Mouse (Mus musculus) layer of hippocampus, adult 11-12 months (tissue): Measurements from ENCODE around the gene Hoxc10.

ENCODE experiments used
- DNase-seq: peaks from one replicate; pipeline ENCODE4 v3.0.0; 2022; ENCODE audit warnings: low spot score

Hoxc10 gene

DNA sequence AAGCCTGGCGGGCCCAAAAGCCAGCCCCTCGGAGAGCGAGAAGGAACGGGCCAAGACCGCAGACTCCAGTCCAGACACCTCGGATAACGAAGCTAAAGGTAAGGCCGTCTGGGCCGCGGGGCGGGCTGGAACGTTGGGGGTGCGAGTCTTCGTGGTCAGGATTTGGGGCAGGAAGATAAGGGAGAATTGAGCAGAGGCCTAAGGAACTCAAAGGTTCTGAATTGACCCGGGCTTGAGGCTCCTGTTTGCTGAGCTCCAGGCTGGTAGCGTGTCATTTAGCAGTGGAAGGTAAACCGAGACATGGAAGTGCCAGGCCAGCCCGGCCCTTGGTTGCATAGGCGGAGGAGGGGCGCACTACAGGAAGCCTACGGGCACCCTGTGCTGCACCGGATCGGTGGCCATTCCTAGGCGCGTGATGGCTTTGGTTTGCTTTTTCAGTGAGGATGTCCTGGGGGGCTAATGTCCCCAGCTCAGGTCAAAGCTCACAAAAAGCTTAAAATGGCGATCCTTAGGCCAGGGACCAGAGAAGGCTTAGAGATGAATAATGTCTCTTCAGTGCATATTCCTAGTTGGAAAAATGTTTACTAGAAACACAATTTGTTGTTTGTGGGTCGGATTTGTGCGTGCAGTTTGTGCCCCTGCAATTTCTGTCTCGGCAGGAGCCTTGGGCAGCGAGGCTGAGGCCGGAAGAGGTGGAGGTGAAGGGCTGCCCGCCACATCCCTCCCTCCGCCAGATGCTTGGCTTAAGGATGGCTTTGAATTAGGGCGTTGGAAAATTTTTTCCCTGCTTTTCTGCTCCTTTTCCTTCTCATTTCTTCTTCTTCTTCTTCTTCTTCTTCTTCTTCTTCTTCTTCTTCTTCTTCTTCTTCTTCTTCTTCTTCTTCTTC lies 1.2 kb downstream of the Hoxc10 start:
- DNase-seq: no peak

DNA sequence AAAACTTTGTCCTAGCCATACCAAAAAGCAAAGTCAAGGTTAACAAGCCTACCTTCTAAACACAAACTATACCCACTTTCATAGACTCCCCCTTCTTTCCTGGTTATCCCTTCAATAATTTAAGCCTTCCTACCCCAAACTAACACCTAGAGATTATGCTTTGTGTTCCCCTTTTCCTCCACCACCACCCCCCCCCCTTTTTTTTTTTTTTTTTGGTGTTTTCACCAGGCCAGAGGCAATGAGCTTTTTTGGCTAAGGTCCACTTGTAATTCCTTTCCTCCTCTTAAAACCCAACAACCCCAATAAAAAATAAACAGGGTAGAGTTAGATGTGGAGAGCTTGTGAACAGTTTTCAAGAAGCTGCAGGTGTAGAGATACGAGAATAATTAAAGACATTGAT lies 2.7 kb downstream of the Hoxc10 start:
- no peak for DNase-seq

DNA sequence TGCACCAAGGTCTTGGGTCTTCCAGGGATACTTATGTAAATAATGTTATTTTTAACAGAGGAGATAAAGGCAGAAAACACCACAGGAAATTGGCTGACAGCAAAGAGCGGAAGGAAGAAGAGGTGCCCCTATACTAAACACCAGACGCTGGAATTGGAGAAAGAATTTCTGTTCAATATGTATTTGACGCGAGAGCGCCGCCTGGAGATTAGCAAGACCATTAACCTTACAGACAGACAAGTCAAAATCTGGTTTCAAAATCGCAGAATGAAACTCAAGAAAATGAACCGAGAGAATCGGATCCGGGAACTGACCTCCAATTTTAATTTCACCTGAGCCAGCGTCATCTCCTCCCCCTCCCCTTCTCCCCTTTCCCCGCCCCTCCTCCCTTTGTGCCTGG lies 4.1 kb downstream of the Hoxc10 start:
- peak; percentile 15 for DNase-seq

DNA sequence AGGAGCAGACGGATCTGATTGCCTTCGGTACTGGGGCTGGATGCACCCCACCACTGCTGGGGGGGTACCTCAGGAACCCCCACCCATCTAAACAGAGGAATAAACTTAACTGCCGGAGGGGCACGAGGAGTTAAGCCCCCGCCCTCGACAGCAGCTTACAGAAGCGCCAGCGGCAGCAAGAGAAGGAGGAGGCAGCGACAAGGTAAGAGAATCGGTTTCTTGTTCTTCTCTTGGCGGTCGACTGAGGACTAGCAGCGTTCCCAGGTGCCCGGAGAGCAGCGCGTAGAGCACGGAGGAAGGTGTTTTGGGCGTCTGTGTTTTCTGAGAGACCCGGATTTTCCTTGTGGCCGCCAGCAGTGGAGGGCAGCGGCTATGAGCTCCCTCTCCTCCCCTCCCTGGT lies 5.7 kb downstream of the Hoxc10 start:
- no peak for DNase-seq

DNA sequence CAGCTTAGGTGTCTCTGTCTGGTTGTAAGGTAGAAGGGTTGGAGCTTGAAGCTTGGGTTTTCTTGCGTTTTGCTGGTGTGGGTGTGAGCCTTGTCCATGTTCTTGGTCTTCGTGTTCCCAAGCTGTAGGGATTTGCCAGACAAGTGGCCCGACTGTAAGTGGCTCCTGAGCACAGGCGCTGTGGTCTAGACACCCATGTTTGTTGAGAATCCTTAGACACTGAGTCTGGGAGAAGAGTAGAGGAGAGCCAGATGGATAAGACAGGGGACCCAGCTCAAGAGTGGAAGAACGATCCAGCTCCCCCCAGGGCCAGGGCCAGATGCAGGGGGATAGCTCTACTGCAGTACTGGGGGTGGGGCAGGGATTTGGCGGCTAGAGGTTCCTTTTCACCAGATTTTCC lies 6.2 kb downstream of the Hoxc10 start:
- no peak for DNase-seq

DNA sequence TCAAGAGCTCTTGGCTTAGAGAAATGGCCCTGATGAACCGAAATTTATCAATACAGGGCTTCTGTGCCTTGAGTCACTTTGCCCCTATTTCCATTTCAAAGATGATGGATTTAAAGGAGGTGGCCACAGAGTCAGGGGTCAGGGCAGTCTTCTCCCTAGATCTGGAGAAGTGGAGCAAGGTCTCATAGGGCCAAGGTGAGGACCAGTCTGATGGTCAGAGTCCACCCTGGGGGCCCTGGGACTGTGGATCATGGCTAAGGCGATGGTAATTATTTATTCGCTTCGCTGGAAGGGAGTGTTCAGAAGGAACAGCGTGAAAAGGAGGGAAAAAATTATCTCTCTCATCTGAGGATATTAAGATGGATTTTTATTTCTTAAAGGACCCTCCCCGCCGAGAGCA lies 8.4 kb downstream of the Hoxc10 start:
- no peak for DNase-seq

DNA sequence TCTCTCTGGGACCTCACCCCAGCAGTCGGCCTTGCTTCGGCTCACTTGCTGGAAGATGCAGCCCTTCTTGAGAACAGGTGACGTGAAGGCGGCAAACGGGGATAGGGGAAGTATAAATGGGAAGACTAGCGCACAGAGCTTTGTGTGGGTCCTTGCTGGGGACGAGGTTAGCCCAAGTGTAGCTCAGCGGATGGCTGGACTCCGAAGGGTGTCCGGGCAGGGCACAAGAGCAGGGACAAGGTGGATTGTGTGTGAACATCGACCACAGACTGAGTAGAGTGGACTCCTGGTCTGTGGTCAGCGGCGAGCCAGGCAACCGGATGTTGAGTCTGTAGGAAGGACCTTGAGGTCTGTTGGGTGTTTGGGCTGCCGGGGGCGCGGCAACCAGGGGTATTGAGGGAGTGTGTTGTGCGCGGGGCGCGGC lies 9.1 kb downstream of the Hoxc10 start:
- DNase-seq: no peak

DNA sequence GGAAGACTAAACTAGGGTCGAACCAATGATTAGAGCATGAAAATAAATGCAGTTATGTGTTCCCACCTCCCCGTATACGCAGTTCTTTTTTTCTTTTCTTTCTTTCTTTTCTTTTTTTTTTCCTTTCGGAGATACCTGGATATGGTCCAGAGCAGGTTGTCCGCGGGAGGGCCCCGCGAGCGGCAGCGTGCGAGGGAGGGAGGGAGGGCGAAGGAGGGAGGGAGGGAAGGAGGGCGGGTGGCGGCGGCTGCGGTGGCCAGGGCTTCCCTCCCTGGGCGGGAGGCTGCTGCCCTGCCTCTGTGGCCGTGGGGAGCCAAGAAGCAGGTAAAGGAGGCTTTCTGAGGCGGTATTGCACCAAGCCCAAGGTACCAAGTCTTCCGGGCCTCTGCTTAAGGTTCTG lies 9.6 kb downstream of the Hoxc10 start, which contains the start of gene Hoxc9:
Hoxc9 (plus strand) TSS at position 269 of the 400 bp plus-strand sequence.
- no peak for DNase-seq

DNA sequence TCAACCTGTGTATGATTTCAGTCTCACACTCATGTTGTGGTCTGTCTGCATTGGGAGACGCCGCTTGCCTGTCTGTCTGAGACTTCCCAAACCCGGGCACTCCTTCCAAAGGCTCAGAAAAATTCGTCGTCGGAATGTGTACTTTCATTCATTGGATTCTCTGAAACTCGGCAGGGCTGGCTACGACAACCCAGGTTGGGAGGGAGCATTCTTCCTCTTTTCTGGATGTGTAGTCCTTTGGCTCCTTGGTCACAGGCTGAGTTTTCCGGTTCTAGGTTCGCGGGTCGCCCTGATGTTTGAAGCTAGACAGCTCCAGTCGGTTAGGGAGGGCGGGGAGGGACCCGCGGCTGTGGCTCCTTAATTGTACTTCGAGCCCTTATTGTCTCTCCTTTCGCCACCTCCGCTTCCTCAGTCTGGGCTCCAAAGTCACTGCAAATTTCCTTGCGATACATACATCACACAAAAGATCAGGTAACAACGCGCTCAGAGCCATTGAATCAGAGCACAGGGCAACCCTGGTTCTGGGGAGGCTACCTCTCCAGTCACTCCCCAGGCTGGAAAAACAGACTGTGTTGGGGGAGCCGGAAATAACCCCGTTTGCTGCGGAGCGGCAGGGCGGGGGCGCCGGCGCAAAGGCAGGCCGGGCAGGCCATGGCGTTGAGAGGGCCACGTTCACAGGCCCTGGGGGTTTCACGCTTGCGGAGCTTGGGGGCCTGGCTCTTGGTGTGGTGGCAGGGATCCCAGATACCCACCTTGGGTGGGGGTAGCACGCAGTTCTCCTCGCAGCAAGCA lies 10.2 kb downstream of the Hoxc10 start:
- DNase-seq: no peak

DNA sequence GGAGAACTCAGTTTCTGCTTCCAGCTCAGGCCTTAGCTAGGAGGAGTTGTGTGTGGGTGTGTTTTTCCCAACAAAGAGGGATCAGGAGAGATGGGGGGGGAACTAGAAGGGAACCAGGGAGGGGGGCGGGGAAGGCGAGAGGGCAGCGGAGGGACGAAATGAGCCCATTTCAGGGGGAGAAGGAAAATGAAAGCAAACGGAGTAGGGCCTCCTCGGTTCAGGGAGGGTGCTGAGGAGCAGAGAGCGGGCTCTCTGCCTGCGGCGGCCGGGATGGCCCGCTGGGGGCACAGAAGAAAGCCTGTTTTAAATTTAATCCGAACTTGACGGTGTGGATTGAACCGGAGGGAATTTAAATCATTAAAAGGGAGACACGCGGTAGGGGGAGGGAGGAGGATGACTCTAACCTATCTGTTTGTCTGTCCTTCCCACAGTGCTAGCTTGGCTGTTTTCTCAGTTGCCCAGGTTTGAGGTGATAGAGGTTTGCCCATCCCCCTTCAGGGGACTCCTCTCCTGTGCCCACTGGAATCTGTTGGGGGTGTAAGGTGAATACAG lies 10.9 kb downstream of the Hoxc10 start:
- DNase-seq: no peak

DNA sequence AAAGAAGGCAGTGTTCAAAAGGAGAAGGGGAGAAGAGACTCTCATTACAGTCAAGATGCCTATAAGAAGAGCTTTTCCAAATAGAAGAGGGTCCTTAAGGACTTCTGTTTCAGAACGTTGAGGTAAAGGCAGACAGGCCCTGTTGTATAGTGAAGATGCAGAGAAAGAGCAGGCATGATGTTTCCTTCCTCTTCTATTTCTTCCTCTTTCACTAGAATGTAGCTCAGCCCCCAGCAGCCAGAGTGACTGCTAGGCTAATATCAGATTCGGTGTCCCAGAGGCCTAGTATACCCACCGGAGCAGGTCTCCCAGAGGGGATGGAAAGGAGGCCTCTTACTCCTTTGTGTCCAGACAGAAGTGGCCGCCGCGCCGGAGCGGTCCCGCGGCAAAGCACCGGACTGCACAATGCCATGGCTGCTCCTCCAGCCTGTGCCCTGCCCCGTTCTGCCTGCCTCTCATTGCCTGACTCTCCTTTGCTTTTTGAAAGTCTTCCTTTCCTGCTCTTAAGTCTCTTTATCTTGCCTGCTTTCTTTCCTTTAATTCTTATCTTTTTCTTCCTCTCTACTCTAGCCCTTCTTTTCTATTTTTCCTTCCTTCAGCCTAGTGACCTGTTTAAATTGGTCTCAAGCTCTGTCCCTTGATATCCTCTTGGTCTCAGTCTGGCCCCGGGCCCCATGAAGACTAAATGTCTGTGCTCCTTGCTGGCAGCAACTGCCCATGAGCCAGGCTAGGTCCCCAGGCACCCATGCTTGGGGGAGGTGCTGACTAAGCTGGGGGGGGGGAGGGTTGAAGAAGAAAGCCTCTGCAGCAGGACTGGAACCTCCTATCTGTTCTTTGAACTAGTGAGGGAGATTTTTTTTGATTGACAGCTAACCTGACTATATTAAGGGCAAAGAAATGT lies 12.3 kb downstream of the Hoxc10 start:
- no peak for DNase-seq

DNA sequence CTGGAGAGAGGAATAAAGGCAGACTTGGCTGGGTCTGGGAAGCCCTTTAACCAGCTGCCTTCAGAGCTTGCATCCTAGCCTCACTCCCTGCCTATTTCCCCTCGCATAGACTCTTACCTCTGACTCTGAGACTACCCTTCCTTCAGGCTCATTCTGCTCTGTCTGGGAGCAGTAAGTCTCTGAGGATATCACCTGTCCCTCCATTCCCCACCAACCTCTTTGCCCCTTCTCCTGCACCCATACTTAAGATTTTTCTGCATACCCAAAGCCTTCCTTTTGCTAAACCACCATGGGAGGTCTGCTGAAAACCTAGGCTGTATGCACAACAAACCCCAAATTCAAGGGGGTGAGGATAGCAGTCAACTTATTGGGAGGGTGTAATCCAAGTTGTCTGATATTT lies 13.3 kb downstream of the Hoxc10 start:
- DNase-seq: no peak

DNA sequence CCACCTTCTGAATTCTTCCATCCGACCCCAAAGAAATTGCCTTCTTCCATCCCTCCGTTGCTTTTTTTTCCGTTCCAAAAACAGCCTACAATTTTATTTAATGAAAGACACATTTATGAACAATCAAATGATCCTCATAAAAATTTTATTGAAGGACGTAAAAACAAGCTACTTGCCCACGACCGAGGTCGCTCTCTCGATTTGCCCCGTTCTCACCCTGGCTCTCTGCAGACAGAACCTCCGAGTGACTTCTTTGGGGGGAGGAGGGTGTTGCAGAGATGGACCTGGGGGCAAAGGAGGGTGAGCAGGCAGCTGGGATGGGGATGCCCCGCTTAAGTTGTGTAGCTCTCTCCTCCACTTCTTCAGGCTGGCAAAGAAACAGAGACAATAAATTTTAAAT lies 13.8 kb downstream of the Hoxc10 start:
- DNase-seq: no peak

DNA sequence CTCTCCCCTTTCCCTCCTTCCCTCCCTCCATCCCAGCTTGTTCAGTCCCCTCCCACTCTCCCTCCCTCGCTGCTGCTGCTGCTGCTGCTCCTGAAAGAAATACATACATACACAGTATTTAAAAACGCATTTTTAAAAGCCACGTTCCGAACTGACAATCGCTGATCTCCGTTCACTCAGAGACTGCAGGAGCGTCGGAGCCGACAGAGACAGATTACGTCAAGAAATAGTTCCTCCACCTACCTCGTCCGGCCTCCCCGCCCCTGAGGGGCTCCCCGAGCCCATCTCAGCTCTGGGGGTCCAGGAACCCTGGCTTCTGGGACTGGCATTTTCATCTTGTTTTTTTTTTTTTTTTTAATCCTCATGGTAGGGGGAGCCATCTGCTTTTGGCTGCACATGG lies 14.3 kb downstream of the Hoxc10 start:
- no peak for DNase-seq

DNA sequence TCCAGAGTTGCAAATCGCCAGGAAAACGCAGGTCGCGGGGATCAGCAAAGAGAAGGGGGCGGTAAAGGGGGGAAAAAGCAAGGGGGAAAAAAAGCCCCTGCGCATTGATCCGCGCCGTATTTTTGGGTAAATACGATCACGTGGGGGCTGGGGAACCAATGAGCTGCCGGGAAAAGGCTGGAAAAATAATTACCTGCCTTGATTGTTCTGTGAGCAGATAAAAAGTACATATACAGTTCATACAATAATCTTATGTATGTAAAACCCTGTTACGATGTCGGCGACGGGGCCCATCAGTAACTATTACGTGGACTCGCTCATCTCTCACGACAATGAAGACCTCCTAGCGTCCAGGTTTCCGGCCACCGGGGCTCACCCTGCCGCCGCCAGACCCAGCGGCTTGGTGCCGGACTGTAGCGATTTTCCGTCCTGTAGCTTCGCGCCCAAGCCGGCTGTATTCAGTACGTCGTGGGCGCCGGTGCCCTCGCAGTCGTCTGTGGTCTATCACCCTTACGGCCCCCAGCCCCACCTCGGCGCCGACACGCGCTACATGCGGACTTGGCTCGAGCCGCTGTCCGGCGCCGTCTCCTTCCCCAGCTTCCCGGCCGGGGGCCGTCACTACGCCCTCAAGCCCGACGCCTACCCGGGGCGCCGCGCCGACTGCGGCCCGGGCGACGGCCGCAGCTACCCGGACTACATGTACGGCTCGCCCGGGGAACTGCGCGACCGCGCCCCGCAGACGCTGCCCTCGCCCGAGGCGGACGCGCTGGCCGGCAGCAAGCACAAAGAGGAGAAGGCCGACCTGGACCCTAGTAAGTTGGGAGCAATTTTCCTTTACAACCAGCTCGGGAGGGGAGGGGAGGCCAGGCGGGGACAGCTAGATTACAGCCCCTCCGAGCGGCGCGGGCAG lies 15.0 kb downstream of the Hoxc10 start:
- DNase-seq: no peak

DNA sequence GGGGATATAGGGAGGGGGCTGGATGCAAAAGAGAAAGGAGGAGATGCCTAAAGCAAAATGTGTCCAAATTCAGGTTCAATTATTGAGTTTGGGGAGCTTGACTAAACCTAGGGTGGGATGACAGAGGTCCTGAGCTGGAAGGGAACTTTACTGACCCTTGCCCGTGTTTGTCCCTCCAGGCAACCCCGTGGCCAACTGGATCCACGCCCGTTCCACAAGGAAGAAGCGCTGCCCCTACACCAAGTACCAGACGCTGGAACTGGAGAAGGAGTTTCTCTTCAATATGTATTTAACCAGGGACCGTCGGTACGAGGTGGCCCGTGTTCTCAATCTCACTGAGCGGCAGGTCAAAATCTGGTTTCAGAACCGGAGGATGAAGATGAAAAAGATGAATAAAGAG lies 17.1 kb downstream of the Hoxc10 start:
- no peak for DNase-seq

DNA sequence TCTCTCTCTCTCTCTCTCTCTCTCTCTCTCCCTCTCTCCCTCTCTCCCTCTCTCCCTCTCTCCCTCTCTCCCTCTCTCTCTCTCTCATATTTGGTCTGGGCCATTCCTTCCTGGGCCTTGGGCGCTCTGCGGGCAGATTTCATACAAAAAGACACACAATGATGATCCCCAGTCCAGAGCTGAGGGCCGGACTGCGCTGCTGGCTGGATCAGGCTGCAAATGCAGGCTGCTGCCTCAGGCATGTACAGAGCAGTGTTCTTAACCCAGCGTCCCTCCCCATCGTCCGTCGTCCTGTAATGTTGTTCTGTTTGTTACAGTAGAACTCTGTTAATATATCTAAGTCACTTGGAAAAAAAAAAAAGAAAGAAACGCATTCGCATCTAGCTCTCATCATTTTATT lies 17.9 kb downstream of the Hoxc10 start:
- no peak for DNase-seq

DNA sequence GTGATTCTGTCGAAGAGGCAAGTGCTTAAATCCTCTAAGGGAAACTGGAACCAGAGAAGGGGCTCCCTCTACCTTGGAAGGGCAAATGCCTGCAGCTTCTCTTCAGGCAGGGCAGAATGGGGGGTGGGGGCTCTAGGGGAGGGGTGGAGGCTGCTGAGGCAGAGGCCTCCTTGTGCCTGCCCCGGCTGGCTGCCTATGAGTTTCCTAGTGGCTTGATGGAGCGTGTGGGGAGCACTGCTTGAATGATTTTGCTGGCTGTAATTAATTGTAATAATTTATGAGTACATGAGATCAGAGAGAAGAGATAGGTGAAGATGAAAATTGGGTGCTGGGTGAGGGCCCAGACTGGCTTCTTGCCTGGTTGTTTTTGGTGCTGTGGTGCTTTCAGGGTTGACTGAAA lies 18.3 kb downstream of the Hoxc10 start:
- no peak for DNase-seq

DNA sequence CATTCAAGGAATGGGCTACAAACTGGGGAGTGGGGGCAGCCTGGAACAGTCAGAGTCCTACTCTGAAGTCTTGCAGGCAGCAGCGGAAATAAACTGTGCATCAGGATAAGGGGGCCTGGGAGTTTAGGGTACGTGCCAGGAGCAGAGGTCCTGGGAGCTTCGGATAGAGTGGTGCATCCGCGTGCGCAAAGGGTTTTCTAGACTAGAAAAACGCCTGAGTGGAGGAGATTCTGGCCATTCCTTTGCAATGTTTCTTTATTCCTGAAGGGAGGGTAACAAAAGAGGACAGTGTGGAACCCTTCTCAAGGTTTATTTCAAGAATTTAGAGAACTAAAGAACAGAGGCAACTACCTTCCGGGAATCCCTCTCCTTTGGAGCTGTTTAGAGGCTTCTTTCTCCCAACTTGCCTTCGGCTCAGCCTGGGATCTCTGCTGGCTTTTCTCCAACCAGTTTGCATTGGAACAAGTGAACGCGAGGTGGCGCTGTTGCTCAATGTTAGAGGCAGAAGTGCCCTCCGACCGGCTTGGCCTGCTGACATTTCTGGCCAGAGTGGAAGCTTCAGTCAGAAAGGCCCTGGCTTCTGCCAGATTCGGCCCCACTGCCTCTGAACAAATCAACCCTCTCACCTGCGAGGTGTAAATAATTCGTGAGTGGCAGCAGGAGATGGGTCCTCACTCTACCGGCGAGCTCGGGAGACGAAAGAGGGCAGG lies 20.7 kb downstream of the Hoxc10 start:
- peak; percentile 89 for DNase-seq

DNA sequence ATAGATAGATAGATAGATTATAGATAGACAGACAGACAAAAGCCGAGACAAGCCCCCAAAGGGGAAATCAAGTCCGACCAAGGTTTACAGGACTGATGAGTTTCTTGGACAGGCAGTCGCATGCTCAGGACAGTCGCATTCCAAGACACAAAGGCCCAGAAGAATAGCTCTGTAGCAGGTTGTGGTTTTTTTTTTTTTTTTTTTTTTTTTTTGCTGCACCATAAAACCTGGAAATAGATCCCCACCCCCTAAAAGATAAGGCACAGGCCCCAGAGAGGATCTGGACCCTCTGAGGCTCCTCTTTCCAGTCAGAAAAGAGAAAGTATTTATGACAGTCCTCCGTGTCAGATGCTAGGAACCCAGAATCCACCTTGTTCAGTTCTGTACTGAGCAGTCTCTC lies 21.5 kb downstream of the Hoxc10 start:
- no peak for DNase-seq
